Mouse (Mus musculus) layer of hippocampus, postnatal 25 days (tissue): ENCODE measurements around the gene Ldb2. TPM values are rescaled to one million over a fixed set of nuclear protein-coding genes. Genes with fewer than 3 reads are reported as not detected.

ENCODE experiments used
- DNase-seq, 2 experiments: peaks; one replicate each; pipeline ENCODE4 v3.0.0; 2022; ENCODE audit warnings: mixed read lengths in 2 of 2, low spot score in 1 of 2; ENCODE audit errors: extremely low spot score in 1 of 2
- total RNA-seq, 2 experiments: library from RNA; stranded (reverse); gene quantifications; 2 replicates each; pipeline ENCODE4 v1.2.3; 2021

Ldb2 gene
- total RNA-seq, 2 experiments from 2014 or later = 37.6 to 46.3 TPM

- no peak for DNase-seq
Measured at GRCm38 (mm10) chr5:44553765-44554352, 245.6 kb downstream of the Ldb2 start.

GRCm38 (mm10) chr5:44553155-44553554 lies 246.3 kb downstream of the Ldb2 start:
- no peak for DNase-seq

- no peak for DNase-seq
Measured at GRCm38 (mm10) chr5:44552121-44552520, 247.4 kb downstream of the Ldb2 start.

GRCm38 (mm10) chr5:44548468-44548867 lies 251.0 kb downstream of the Ldb2 start:
- no peak for DNase-seq

- DNase-seq = no peak
Measured at GRCm38 (mm10) chr5:44543472-44544132, 255.9 kb downstream of the Ldb2 start.

GRCm38 (mm10) chr5:44541748-44542147 lies 257.7 kb downstream of the Ldb2 start:
- DNase-seq = no peak

- no peak for DNase-seq
Measured at GRCm38 (mm10) chr5:44538687-44539086, 260.8 kb downstream of the Ldb2 start.

- DNase-seq = peak; percentile 56 to 81
Measured at GRCm38 (mm10) chr5:44538000-44538395, 261.5 kb downstream of the Ldb2 start.

- no peak for DNase-seq
Measured at GRCm38 (mm10) chr5:44537316-44537999, 262.0 kb downstream of the Ldb2 start.

GRCm38 (mm10) chr5:44529466-44529865 lies 270.0 kb downstream of the Ldb2 start:
- DNase-seq = no peak

GRCm38 (mm10) chr5:44529001-44529400 lies 270.5 kb downstream of the Ldb2 start:
- no peak for DNase-seq

GRCm38 (mm10) chr5:44505221-44505620 lies 294.3 kb downstream of the Ldb2 start:
- no peak for DNase-seq

- DNase-seq = no peak
Measured at GRCm38 (mm10) chr5:44504786-44505185, 294.7 kb downstream of the Ldb2 start.

- no peak for DNase-seq
Measured at GRCm38 (mm10) chr5:44498229-44498628, 301.3 kb downstream of the Ldb2 start.

- no peak for DNase-seq
Measured at GRCm38 (mm10) chr5:44496854-44497253, 302.6 kb downstream of the Ldb2 start.

GRCm38 (mm10) chr5:44495092-44495491 lies 304.4 kb downstream of the Ldb2 start:
- DNase-seq = no peak

GRCm38 (mm10) chr5:44494133-44494532 lies 305.3 kb downstream of the Ldb2 start:
- no peak for DNase-seq

- no peak for DNase-seq
Measured at GRCm38 (mm10) chr5:44491526-44491925, 308.0 kb downstream of the Ldb2 start.

GRCm38 (mm10) chr5:44490462-44490861 lies 309.0 kb downstream of the Ldb2 start:
- no peak for DNase-seq

GRCm38 (mm10) chr5:44483426-44484106 lies 315.9 kb downstream of the Ldb2 start:
- DNase-seq = peak in 1 of 2 experiments; percentile 23

GRCm38 (mm10) chr5:44481406-44481805 lies 318.1 kb downstream of the Ldb2 start:
- no peak for DNase-seq
